Mouse (Mus musculus) kidney, postnatal 0 days (tissue): ENCODE data around the gene Galk1. TPM values are rescaled to one million over a fixed set of nuclear protein-coding genes. Genes with fewer than 3 reads are reported as not detected.
A peak's percentile ranks its signal among the peaks of the same experiment; 100 is the strongest.
"Not testable (repeated sequence)": the region's sequence is repeated elsewhere in the genome, so short reads cannot be mapped to it uniquely, and the experiment has no call there.

ENCODE experiments used
- ATAC-seq: fragments of 200-750 bp; cut with Nextera tagmentation; replicated peaks from 2 replicates; pipeline ENCODE4 v1.8.0; 2017; ENCODE audit warnings: low read depth, moderate number of reproducible peaks, moderate TSS enrichment, moderate library complexity; ENCODE audit not compliant: low FRiP score
- DNase-seq: peaks from one replicate; pipeline ENCODE4 v3.0.0-alpha.2; 2016; ENCODE audit warnings: low spot score
- H3K27ac ChIP-seq: fragments of 300-500 bp; sonication (generic); 2 replicates; pipeline ENCODE4 v1.5.1; 2014; ENCODE audit warnings: mild to moderate bottlenecking
- H3K27me3 ChIP-seq: fragments of 300-500 bp; sonication (generic); 2 replicates; pipeline ENCODE4 v1.6.1; 2014; ENCODE audit warnings: low read length, mixed read lengths; ENCODE audit not compliant: insufficient read depth
- H3K36me3 ChIP-seq: fragments of 300-500 bp; sonication (generic); 2 replicates; pipeline ENCODE4 v1.6.1; 2014; ENCODE audit warnings: low read length, mixed read lengths; ENCODE audit not compliant: insufficient read depth
- H3K4me1 ChIP-seq: fragments of 300-500 bp; sonication (generic); replicated peaks from 2 replicates; pipeline ENCODE4 v1.6.1; 2014; ENCODE audit warnings: antibody characterized with exemption, low read length, mixed read lengths; ENCODE audit not compliant: insufficient read depth
- H3K4me2 ChIP-seq: fragments of 300-500 bp; sonication (generic); 2 replicates; pipeline ENCODE4 v1.6.1; 2014; ENCODE audit warnings: mild to moderate bottlenecking, low read length, moderate library complexity, mixed read lengths
- H3K4me3 ChIP-seq: fragments of 300-500 bp; sonication (generic); replicated peaks from 2 replicates; pipeline ENCODE4 v1.5.1; 2014; ENCODE audit warnings: low read depth, low read length
- H3K9ac ChIP-seq: fragments of 300-500 bp; sonication (generic); 2 replicates; pipeline ENCODE4 v1.6.1; 2014; ENCODE audit warnings: low read depth, low read length
- H3K9me3 ChIP-seq: fragments of 300-500 bp; sonication (generic); replicated peaks from 2 replicates; pipeline ENCODE4 v1.6.1; 2016; ENCODE audit warnings: low read length, inconsistent platforms, mixed read lengths
- CTCF ChIP-seq: IDR thresholded peaks from 2 replicates; pipeline ENCODE4 v1.5.1; 2016; ENCODE audit warnings: antibody characterized with exemption, low read depth, mild to moderate bottlenecking, moderate library complexity
- WGBS: fragments of 180-500 bp; shearing (Covaris S2); extraction: QIAGEN DNeasy Blood & Tissue Kit; methylation state at CpG from one replicate; pipeline ENCODE4 v1.1.7; 2014; 5-methylcytosine and 5-hydroxymethylcytosine counted together
- polyA plus RNA-seq: library from polyadenylated mRNA; unstranded; fragments of >200 nt; fragmentation: Nextera tagmentation; extraction: Ambion mirVana; gene quantifications from 2 replicates; pipeline ENCODE4 v1.2.1, GENCODE M21; 2015

Galk1 gene
- polyA plus RNA-seq, 1 experiment from 2014 or later: 149 TPM

DNA sequence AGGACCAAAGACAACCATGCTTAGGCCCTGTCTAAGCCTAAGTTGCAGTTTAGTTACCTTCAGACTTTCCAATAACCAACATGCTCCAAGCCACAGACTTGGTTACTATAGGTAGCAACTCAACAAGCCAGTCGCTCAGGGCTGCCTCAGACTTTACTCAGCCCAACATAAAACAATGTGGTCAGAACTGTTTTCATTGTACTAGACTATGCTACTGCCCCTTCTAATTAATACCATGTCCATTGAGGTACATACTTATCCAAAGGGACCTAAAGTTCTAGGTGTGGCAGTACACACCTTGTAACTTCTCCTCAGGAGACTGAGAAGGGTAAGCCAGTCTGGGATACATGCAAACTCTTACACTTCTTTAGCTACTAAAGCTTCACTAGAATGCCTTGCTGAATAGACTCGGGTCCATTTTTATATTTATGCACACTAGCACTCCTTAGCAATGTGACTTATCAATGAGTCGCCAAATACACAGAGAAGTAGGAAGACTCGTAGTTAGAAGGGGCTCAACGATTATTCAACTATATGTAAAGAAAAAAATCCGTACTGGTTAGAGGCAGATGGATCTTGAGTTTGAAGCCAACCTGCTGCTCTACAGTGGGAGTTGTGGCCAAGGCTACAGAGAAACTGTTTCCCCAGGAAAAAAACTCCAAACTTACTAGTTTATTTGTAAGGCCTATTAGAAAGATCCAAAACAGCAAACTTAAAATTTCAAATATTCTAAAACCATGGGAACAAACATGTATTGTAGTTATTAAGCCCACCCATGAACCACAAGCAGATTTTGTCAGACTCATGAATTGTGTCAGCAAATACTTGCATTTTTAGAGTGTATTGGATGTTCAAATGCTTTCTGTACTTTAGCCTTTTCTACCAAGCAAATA, 9.1 kb upstream of the Galk1 start:
- WGBS: 75% methylated on average over 6 of the region's 6 CpGs
- Histone ChIP-seq H3K27ac (no peak overlapping the region), H3K27me3 (no peaks in the 10 kb centered on the region), H3K4me2 (peak overlapping the region; percentile 70), H3K36me3 (peaks cover 9% of the 10 kb centered on the region), H3K9me3 (no peaks in the 10 kb centered on the region), H3K4me1 (no peaks in the 10 kb centered on the region), H3K9ac (no peak overlapping the region), H3K4me3 (peak overlapping the region; percentile 48)
- TF ChIP-seq CTCF: no peak
- ATAC-seq (no peak), DNase-seq (no peak)

DNA sequence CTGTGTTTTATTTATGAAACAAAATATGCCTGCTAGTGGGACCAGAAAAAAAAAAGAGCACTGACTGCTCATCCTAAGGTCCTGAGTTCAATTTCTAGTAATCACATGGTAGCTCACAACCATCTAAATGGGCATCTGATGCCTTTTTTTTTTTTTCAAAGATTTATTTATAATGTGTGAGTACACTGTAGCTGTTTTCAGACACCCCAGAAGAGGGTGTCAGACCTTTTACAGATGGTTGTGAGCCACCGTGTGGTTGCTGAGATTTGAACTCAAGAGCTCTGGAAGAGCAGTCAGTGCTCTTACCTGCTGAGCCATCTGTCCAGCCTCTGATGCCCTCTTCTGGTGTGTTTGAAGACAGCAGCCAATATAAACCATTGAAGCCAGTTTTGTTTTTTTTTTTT, 8.0 kb upstream of the Galk1 start:
- Histone ChIP-seq H3K4me2 (no peak overlapping the region), H3K9ac (no peak overlapping the region), H3K9me3 (no peaks in the 10 kb centered on the region), H3K4me1 (no peaks in the 10 kb centered on the region), H3K27me3 (no peaks in the 10 kb centered on the region), H3K36me3 (peaks cover 9% of the 10 kb centered on the region), H3K27ac (0 out of 2 replicates have a peak overlapping the region, but pooled peaks have one; percentile 26), H3K4me3 (no peak overlapping the region)
- peak; percentile 62 for TF ChIP-seq CTCF
- WGBS: 31% methylated on average over 1 of the region's 1 CpGs
- ATAC-seq (no peak), DNase-seq (no peak)

DNA sequence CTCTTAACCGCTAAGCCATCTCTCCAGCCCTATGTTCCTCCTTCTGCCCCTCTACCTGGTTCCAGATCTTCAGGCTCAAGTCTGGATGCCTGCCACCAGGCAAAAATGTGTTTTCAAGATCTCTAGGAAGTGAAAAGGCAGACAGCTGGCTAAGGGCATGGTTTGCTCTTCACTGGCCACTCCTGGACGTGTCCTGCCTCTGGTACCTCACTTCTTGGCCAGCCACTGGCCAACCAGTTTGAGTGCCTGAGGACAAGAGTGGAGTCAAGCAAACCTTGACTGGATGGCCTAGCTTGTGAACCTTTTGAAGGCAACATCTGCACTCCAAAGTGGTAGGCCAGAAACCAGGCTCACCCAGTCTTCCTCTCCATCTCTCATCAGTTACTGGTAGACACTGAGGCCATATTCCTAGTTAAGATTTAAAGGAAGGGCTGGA, 7.5 kb upstream of the Galk1 start:
- H3K4me1 ChIP-seq: no peaks in the 10 kb centered on the region
- peak; percentile 40 for DNase-seq
- no peaks in the 10 kb centered on the region for H3K9me3 ChIP-seq
- peak; percentile 18 for ATAC-seq
- H3K4me3 ChIP-seq: no peak overlapping the region
- no peak overlapping the region for H3K9ac ChIP-seq
- H3K27ac ChIP-seq: 0 out of 2 replicates have a peak overlapping the region, but pooled peaks have one; percentile 26
- WGBS: 68% methylated on average over 2 of the region's 2 CpGs
- H3K4me2 ChIP-seq: no peak overlapping the region
- no peaks in the 10 kb centered on the region for H3K27me3 ChIP-seq
- TF ChIP-seq CTCF: no peak; the same call in 1 of the 2 replicates
- H3K36me3 ChIP-seq: peaks cover 9% of the 10 kb centered on the region

- DNase-seq: peak; percentile 49
- WGBS: 19% methylated on average over 1 of the region's 1 CpGs
- H3K4me1 ChIP-seq: no peaks in the 10 kb centered on the region
Observed at GRCm38 (mm10) chr11:116019360-116019791, 6.9 kb upstream of the Galk1 start.

GRCm38 (mm10) chr11:116018867-116019266, 6.3 kb upstream of the Galk1 start:
- DNase-seq, H3K27me3 ChIP-seq, H3K27ac ChIP-seq, H3K4me1 ChIP-seq, ATAC-seq, H3K9me3 ChIP-seq, H3K4me2 ChIP-seq, H3K9ac ChIP-seq, H3K36me3 ChIP-seq, H3K4me3 ChIP-seq: not testable (repeated sequence)
- WGBS: 85% methylated on average over 4 of the region's 4 CpGs

More at GRCm38 (mm10) chr11:116019360-116019791, 6.9 kb upstream of the Galk1 start:
- Histone ChIP-seq H3K27ac (no peak overlapping the region), H3K9ac (no peak overlapping the region), H3K9me3 (no peaks in the 10 kb centered on the region), H3K4me3 (no peak overlapping the region), H3K4me2 (no peak overlapping the region), H3K27me3 (no peaks in the 10 kb centered on the region), H3K36me3 (peaks cover 9% of the 10 kb centered on the region)
- ATAC-seq: 0 out of 2 replicates have a peak, but pooled peaks have one; percentile 2
- no peak for TF ChIP-seq CTCF

DNA sequence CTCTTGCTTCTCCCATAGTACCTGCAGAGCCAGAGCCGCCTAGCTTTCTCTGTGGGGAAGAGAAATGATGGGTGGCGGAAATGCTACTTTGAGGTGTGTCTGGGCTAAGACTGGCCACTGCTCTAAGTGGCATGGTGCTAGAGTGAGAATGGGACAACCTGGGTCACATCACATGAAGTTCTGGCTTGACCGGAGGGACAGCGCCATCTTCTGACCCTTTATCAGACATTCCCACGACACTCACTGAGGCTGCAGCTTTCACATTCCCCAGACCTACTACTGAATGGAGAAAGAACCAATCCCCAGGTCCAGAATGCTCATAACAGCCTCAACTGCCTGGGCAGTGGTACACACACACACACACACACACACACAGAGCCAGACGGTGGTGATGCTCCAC, 5.6 kb upstream of the Galk1 start:
- DNase-seq (peak; percentile 75), ATAC-seq (peak; percentile 27)
- Histone ChIP-seq H3K36me3 (peaks cover 4% of the 10 kb centered on the region), H3K27me3 (no peaks in the 10 kb centered on the region), H3K4me1 (no peaks in the 10 kb centered on the region), H3K27ac (no peak overlapping the region), H3K4me2 (no peak overlapping the region), H3K9ac (no peak overlapping the region), H3K4me3 (no peak overlapping the region), H3K9me3 (no peaks in the 10 kb centered on the region)
- 37% methylated on average over 6 of the region's 6 CpGs for WGBS
- TF ChIP-seq CTCF: peak; percentile 68
